8 mouse cellular contexts compared by ENCODE assay signal in the genomic region with DNA sequence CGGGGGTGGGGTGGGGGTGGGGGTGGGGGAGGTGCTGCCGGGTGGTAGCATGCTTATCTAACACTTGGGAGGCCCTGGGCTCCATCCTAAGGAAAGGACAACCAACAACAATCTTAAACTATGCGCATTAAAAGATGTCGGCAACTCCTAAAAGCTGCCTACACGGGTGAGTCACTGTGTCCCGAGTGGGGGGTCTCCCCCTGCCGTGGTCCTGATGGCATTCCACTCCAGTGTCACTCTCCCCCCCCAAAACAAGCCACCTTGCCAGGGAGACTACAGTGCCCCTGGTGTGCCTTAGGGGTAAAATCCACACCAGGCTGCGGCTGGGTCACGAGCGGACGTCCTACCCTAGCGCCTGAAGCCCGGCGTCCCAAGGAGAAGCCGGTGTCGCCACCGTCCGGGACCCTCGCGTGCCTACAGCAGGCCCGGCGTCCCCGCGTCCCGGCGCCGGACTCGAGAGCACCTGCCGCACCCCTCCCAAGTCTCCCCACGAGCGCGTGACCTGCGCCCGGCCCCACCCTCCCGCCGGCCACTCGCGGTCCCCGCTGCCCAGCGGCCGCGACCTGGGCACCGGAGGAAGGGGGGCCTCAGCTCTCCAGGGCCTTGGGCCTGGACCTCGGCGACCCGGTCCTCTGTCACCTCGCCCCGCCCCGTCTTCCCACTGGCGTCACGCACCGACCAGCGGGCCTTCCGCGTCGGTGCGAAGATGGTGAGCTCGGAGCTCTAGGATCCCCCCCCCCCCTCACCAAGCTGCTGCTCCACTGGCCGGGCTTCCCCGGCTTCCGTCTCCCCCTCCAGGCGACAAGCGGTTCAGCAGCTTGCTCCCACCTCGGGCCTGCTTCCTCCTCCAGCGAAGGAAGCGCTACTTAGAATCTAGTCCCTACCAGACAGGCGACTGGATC. TPM values are rescaled to one million over a fixed set of nuclear protein-coding genes. Genes with fewer than 3 reads are reported as not detected.
DNase-seq lines count a peak whose midpoint lies in the region; ATAC-seq and TF ChIP-seq lines count a peak whose summit lies in the region.

A gene (minus strand): TSS at position 874 of the 902 bp plus-strand sequence.

- peaks cover 64% of the 10 kb centered on the region for H3K36me3 ChIP-seq in E14TG2a.4 (ENCODE audit: insufficient read depth, low read length)
- H3K36me3 ChIP-seq in forebrain, embryonic 12.5 days (replicated peaks): peaks cover 55% of the 10 kb centered on the region
- peaks cover 11% of the 10 kb centered on the region; the same call in 1 of the 2 replicates for H3K36me3 ChIP-seq in heart, embryonic 16.5 days (ENCODE audit: control insufficient read depth, insufficient read depth)
- H3K36me3 ChIP-seq in liver, embryonic 16.5 days (ENCODE audit: control insufficient read depth, insufficient read depth): no peaks in the 10 kb centered on the region
- H3K36me3 ChIP-seq in neural tube, embryonic 12.5 days: peaks cover 50% of the 10 kb centered on the region
- H3K36me3 ChIP-seq in stomach, postnatal 0 days (ENCODE audit: control insufficient read depth, insufficient read depth, low read length): peaks cover 5% of the 10 kb centered on the region; the same call in 1 of the 2 replicates

- peaks cover 77% of the 10 kb centered on the region for H3K4me1 ChIP-seq in E14TG2a.4 (replicated peaks; ENCODE audit: low read depth, low read length)
- peaks cover 14% of the 10 kb centered on the region for H3K4me1 ChIP-seq in forebrain, embryonic 12.5 days
- H3K4me1 ChIP-seq in heart, embryonic 16.5 days (ENCODE audit: control insufficient read depth, insufficient read depth, low read length): 0 out of 2 replicates have a peak, but pooled peaks cover 2% of the 10 kb centered on the region
- peaks cover 11% of the 10 kb centered on the region for H3K4me1 ChIP-seq in liver, embryonic 16.5 days (ENCODE audit: control insufficient read depth, low read depth, low read length)
- peaks cover 6% of the 10 kb centered on the region; the same call in 1 of the 2 replicates for H3K4me1 ChIP-seq in neural tube, embryonic 12.5 days
- H3K4me1 ChIP-seq in stomach, postnatal 0 days (replicated peaks; ENCODE audit: control insufficient read depth, insufficient read depth): no peaks in the 10 kb centered on the region

- 2% methylated on average over 53 of the region's 67 CpGs for WGBS in forebrain, embryonic 12.5 days
- WGBS in heart, embryonic 16.5 days: 1% methylated on average over 65 of the region's 67 CpGs
- under 1% methylated on average over 57 of the region's 67 CpGs for WGBS in liver, embryonic 16.5 days (ENCODE audit: insufficient replicate concordance)
- WGBS in neural tube, embryonic 12.5 days: 2% methylated on average over 67 of the region's 67 CpGs
- WGBS in stomach, postnatal 0 days: under 1% methylated on average over 36 of the region's 67 CpGs

- TF ChIP-seq EP300 in stomach, postnatal 0 days (optimal IDR thresholded peaks at IDR 0.05): no peak

- H3K9me3 ChIP-seq in E14TG2a.4 (ENCODE audit: low read length): no peaks in the 10 kb centered on the region
- H3K9me3 ChIP-seq in forebrain, embryonic 12.5 days: no peaks in the 10 kb centered on the region
- no peaks in the 10 kb centered on the region for H3K9me3 ChIP-seq in heart, embryonic 16.5 days (replicated peaks; ENCODE audit: control insufficient read depth, low read length)
- no peaks in the 10 kb centered on the region for H3K9me3 ChIP-seq in liver, embryonic 16.5 days (replicated peaks; ENCODE audit: control insufficient read depth, low read length)
- no peaks in the 10 kb centered on the region for H3K9me3 ChIP-seq in neural tube, embryonic 12.5 days
- H3K9me3 ChIP-seq in stomach, postnatal 0 days (ENCODE audit: control insufficient read depth, low read length): no peaks in the 10 kb centered on the region

- TF ChIP-seq CTCF in E14TG2a.4 (conservative IDR thresholded peaks at IDR 0.05; ENCODE audit: low read length): peak; percentile 29
- TF ChIP-seq CTCF in stomach, postnatal 0 days (IDR thresholded peaks at IDR 0.05; ENCODE audit: low read depth): peak; percentile 86

- H3K4me3 ChIP-seq in E14TG2a.4 (replicated peaks; ENCODE audit: low read length): peak within 1 kb of the TSS; percentile 81
- H3K4me3 ChIP-seq in forebrain, embryonic 12.5 days (replicated peaks): peak within 1 kb of the TSS; percentile 62
- peak within 1 kb of the TSS; percentile 79 for H3K4me3 ChIP-seq in heart, embryonic 16.5 days (ENCODE audit: low read length)
- H3K4me3 ChIP-seq in liver, embryonic 16.5 days (ENCODE audit: low read depth, low read length): peak within 1 kb of the TSS; percentile 75
- peak within 1 kb of the TSS; percentile 60 for H3K4me3 ChIP-seq in neural tube, embryonic 12.5 days
- H3K4me3 ChIP-seq in stomach, postnatal 0 days (ENCODE audit: low read depth, low read length): peak within 1 kb of the TSS; percentile 71

- H3K9ac ChIP-seq in forebrain, embryonic 12.5 days: peak within 1 kb of the TSS; percentile 78
- peak within 1 kb of the TSS; percentile 90 for H3K9ac ChIP-seq in heart, embryonic 16.5 days (ENCODE audit: low read length)
- peak within 1 kb of the TSS; percentile 76 for H3K9ac ChIP-seq in liver, embryonic 16.5 days (ENCODE audit: low read depth, low read length)
- H3K9ac ChIP-seq in neural tube, embryonic 12.5 days: peak within 1 kb of the TSS; percentile 79
- H3K9ac ChIP-seq in stomach, postnatal 0 days (ENCODE audit: low read length): peak within 1 kb of the TSS; percentile 72

- H3K27ac ChIP-seq in forebrain, embryonic 12.5 days: peak within 1 kb of the TSS; percentile 85
- H3K27ac ChIP-seq in heart, embryonic 16.5 days (ENCODE audit: low read length): peak within 1 kb of the TSS; percentile 94
- peak within 1 kb of the TSS; percentile 68 for H3K27ac ChIP-seq in liver, embryonic 16.5 days (ENCODE audit: low read length)
- H3K27ac ChIP-seq in neural tube, embryonic 12.5 days: peak within 1 kb of the TSS; percentile 81
- H3K27ac ChIP-seq in stomach, postnatal 0 days (replicated peaks): peak within 1 kb of the TSS; percentile 91

- H3K4me2 ChIP-seq in forebrain, embryonic 12.5 days: peak within 1 kb of the TSS; percentile 96
- peak within 1 kb of the TSS; percentile 82 for H3K4me2 ChIP-seq in heart, embryonic 16.5 days (ENCODE audit: low read depth, low read length)
- peak within 1 kb of the TSS; percentile 98 for H3K4me2 ChIP-seq in liver, embryonic 16.5 days (ENCODE audit: low read depth, low read length)
- H3K4me2 ChIP-seq in neural tube, embryonic 12.5 days (replicated peaks): peak within 1 kb of the TSS; percentile 97
- peak within 1 kb of the TSS; percentile 94 for H3K4me2 ChIP-seq in stomach, postnatal 0 days (replicated peaks; ENCODE audit: low read depth)

- ATAC-seq in forebrain, embryonic 12.5 days (ENCODE audit: low FRiP score): peak; percentile 92
- peak; percentile 89 for ATAC-seq in heart, embryonic 16.5 days (replicated peaks; ENCODE audit: extremely low read depth, insufficient read depth, low FRiP score)
- ATAC-seq in liver, embryonic 16.5 days (ENCODE audit: low read depth): peak; percentile 79
- peak; percentile 90 for ATAC-seq in neural tube, embryonic 12.5 days (ENCODE audit: low FRiP score, low read depth)
- peak; percentile 92 for ATAC-seq in stomach, postnatal 0 days (ENCODE audit: low FRiP score, low TSS enrichment)

- DNase-seq in c-Kit-positive CD71-positive TER-119-negative erythroid progenitor cells, embryonic 14.5 days (ENCODE audit: low read depth): peak; percentile 83
- peak; percentile 90 to 94 for DNase-seq in kidney, postnatal 36 days
- DNase-seq in stomach, postnatal 0 days (ENCODE audit: low spot score): peak; percentile 93

- no peaks in the 10 kb centered on the region for H3K27me3 ChIP-seq in E14TG2a.4 (ENCODE audit: insufficient read depth, low read length)
- no peaks in the 10 kb centered on the region for H3K27me3 ChIP-seq in forebrain, embryonic 12.5 days
- H3K27me3 ChIP-seq in heart, embryonic 16.5 days (ENCODE audit: control insufficient read depth, insufficient read depth, low read length): no peaks in the 10 kb centered on the region
- H3K27me3 ChIP-seq in liver, embryonic 16.5 days (ENCODE audit: control insufficient read depth, insufficient read depth, low read depth, low read length): no peaks in the 10 kb centered on the region
- H3K27me3 ChIP-seq in neural tube, embryonic 12.5 days (replicated peaks): no peaks in the 10 kb centered on the region
- no peaks in the 10 kb centered on the region for H3K27me3 ChIP-seq in stomach, postnatal 0 days (ENCODE audit: control insufficient read depth, insufficient read depth, low read length)

RNA-seq across cellular contexts. Expression of the gene that starts here (rescaled TPM):
- 14.9 and 16.4 TPM in 2 replicates for polyA plus RNA-seq in forebrain, embryonic 12.5 days (2016; fragmentation: Nextera tagmentation; extraction: Ambion mirVana)
- 21.7 and 24.4 TPM in 2 replicates for polyA plus RNA-seq in heart, embryonic 16.5 days (2015; fragmentation: Nextera tagmentation; extraction: Ambion mirVana)
- polyA plus RNA-seq in liver, embryonic 16.5 days (2015; fragmentation: Nextera tagmentation; extraction: Ambion mirVana): 10.6 and 11.4 TPM in 2 replicates
- 13.9 and 16.1 TPM in 2 replicates for polyA plus RNA-seq in neural tube, embryonic 12.5 days (2016; fragmentation: Nextera tagmentation; extraction: Ambion mirVana)
- polyA plus RNA-seq in stomach, postnatal 0 days (2015; fragmentation: Nextera tagmentation; extraction: Ambion mirVana): 26.8 and 28.1 TPM in 2 replicates

Comparison
In these comparisons a context has a peak if more than half of its experiments do, and no peak if none do; other contexts are left out.
1. Peak in every context shown above with its lines: DNase-seq, ATAC-seq, H3K4me3 ChIP-seq and H3K27ac ChIP-seq.